Mouse (Mus musculus): ENCODE measurements around the gene Ube3c. TPM values are rescaled to one million over a fixed set of nuclear protein-coding genes. Genes with fewer than 3 reads are reported as not detected.
"Not testable (repeated sequence)": the region's sequence is repeated elsewhere in the genome, so short reads cannot be mapped to it uniquely, and the experiment has no call there.

The Ube3c gene
- polyA plus RNA-seq, 1 experiment from 2014 or later, result 36.2 TPM

DNA sequence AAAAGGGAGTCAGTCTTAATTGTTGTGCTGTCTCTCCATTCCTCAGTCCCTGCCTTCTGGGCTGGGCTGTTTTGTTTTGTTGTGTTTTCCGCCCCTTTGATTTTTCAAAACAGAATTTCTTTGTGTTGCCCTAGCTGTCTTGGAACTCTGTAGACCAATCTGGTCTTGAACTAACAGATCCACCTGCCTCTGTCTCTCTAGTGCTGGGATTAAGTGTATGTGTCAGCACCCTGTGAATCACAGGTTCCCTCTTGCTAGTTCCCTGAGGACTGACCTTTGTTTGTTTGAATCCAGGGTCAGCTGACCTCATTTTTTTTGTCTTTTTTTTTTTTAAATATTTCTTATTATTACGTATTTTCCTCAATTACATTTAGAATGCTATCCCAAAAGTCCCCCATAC is 60.9 kb downstream of the Ube3c start:
- H3K36me3 ChIP-seq, result peaks cover 48% of the 10 kb centered on the region
- H3K27ac ChIP-seq (replicated peaks), result no peak overlapping the region
- H3K4me1 ChIP-seq (replicated peaks), result no peaks in the 10 kb centered on the region
- no peak overlapping the region for H3K9ac ChIP-seq
- no peak for ATAC-seq (ENCODE audit: low read depth)
- no peaks in the 10 kb centered on the region for H3K27me3 ChIP-seq
- WGBS, result 91% methylated on average over 2 of the region's 2 CpGs
- no peak overlapping the region for H3K4me3 ChIP-seq
- no peaks in the 10 kb centered on the region for H3K9me3 ChIP-seq
- no peak overlapping the region for H3K4me2 ChIP-seq

DNA sequence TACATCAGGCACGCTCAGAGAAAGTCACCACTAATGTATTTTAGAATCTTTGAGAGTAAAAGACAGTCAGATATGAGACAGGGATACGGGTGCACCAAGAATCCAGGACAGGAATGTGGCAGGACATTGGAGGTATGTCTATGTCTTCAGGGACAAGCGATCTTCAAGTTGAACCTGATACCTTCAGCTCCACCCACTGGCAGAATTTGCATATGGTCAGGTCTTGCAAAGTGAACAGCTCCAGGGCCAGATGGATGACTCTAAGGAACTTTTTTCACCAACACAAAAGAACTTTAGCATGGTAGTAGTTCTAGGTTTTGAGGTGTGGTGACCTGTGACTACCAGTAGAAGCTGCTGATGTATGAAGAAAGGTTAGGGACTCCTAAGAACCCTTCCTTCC is 62.7 kb downstream of the Ube3c start:
- ATAC-seq (ENCODE audit: low read depth), result no peak
- H3K4me2 ChIP-seq, result no peak overlapping the region
- H3K9me3 ChIP-seq, result no peaks in the 10 kb centered on the region
- H3K4me3 ChIP-seq, result no peak overlapping the region
- H3K27ac ChIP-seq (replicated peaks), result no peak overlapping the region
- no peaks in the 10 kb centered on the region for H3K4me1 ChIP-seq (replicated peaks)
- WGBS, result 90% methylated on average over 3 of the region's 3 CpGs
- H3K27me3 ChIP-seq, result no peaks in the 10 kb centered on the region
- no peak overlapping the region for H3K9ac ChIP-seq
- H3K36me3 ChIP-seq, result peaks cover 52% of the 10 kb centered on the region

DNA sequence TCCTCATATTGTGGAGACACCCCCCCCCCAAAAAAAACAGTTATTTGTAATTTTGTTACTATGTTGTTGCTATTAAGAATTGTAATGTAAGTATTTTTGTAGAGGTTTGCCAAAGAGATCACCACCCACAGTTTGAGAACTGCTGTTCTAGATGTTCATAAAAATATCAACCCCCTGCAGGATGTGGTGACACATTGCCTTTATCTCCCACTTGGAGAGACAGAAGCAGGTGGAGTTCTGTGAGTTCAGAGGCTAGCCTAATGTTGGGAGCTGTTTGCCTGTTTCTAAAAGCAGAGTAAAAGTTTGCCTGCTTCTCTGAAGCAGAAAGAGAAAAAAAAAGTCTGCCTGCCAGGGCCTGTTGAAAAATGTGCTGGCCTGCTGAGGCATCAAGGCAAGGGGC is 67.3 kb downstream of the Ube3c start:
- peaks cover 78% of the 10 kb centered on the region for H3K36me3 ChIP-seq
- no peak for ATAC-seq (ENCODE audit: low read depth)
- H3K4me3 ChIP-seq, result no peak overlapping the region
- H3K27me3 ChIP-seq, result no peaks in the 10 kb centered on the region
- H3K9me3 ChIP-seq, result no peaks in the 10 kb centered on the region
- no peak overlapping the region for H3K4me2 ChIP-seq
- H3K9ac ChIP-seq, result no peak overlapping the region
- H3K4me1 ChIP-seq (replicated peaks), result no peaks in the 10 kb centered on the region
- no peak overlapping the region for H3K27ac ChIP-seq (replicated peaks)

DNA sequence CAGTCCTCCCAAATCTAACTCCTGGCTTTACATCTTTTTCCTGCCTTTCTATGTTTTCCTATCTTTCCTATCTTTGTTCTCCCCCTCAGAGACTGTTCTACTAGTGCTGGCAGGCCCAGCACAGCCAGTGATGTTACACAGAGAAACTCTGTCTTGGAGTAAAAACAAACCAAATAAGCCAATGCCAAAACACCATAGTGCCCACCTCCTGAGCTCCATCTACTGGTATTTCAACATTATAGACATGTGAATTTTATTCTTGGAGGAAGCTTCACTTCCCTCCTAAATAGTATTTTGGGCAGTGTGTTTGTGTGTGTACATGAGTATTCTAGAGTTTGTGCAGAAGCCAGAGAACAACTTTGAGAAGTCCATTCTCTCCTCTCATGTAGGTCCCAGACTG is 67.8 kb downstream of the Ube3c start:
- H3K36me3 ChIP-seq, result peaks cover 75% of the 10 kb centered on the region
- no peaks in the 10 kb centered on the region for H3K4me1 ChIP-seq (replicated peaks)
- H3K27me3 ChIP-seq, result no peaks in the 10 kb centered on the region
- no peak overlapping the region for H3K4me3 ChIP-seq
- H3K27ac ChIP-seq (replicated peaks), result no peak overlapping the region
- H3K4me2 ChIP-seq, result no peak overlapping the region
- no peak for ATAC-seq (ENCODE audit: low read depth)
- H3K9me3 ChIP-seq, result no peaks in the 10 kb centered on the region
- no peak overlapping the region for H3K9ac ChIP-seq

DNA sequence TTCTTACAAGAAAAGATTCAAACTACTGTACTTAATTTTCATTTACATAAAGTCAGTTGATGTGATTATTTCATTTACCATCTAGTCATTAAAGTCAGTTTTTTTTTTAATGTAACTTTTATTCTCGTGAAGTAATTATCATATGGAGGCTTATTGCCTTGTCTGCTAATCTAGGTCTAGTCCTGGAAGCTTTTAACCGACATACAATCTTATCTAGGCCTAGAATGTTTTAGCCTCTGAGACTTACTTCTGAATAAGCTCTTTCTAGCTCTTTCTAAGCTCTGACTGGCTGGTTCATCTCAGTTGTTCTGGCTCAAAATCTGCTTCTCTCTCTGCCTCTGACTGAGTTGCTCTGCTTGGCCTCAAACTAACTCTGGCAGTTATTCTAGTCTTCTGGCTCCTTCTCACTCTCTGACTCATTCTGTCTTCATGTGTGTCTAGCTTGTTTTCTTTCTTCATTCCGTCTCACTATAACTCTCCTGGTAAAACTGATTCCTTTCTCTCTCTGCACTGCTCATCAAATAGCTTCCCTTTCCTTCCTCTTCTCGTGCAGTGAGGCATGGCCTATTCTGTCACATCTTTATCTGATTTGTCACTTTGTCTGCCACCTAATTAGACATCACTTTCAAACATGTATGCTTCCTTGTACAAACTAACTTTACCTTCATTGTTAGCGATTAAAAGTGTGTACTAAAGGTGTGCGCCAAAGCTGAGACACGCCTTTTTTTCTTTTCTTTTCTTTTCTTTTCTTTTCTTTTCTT is 72.3 kb downstream of the Ube3c start:
- no peaks in the 10 kb centered on the region for H3K4me1 ChIP-seq (replicated peaks)
- WGBS, result 94% methylated on average over 7 of the region's 7 CpGs
- no peak for ATAC-seq (ENCODE audit: low read depth)
- no peak overlapping the region for H3K4me3 ChIP-seq
- H3K9me3 ChIP-seq, result no peaks in the 10 kb centered on the region
- no peaks in the 10 kb centered on the region for H3K27me3 ChIP-seq
- peaks cover 67% of the 10 kb centered on the region for H3K36me3 ChIP-seq
- H3K4me2 ChIP-seq, result no peak overlapping the region
- H3K27ac ChIP-seq (replicated peaks), result no peak overlapping the region
- H3K9ac ChIP-seq, result no peak overlapping the region

DNA sequence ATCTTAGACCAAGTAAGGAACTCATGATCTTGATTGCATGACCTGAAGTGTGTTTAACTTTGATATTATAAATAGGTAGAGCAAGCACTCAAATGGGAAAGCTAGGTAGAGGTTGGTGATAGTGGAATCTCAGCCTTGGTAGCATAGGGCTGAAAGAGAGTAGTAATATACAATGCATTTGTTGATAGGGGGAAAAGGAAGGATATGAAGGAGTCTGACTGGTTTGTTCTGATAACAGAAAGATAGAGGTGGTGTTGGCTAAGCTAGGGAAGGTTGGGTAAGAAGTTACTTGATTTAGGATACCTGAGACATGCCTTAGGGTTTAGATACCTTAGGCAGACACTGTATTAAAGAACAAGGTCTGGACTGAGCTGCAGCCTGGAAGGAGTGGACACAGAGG is 82.7 kb downstream of the Ube3c start:
- Histone ChIP-seq H3K27me3 (no peaks in the 10 kb centered on the region), H3K4me3 (no peak overlapping the region), H3K9ac (no peak overlapping the region), H3K27ac (replicated peaks) (no peak overlapping the region), H3K4me2 (no peak overlapping the region), H3K4me1 (replicated peaks) (no peaks in the 10 kb centered on the region), H3K36me3 (peaks cover 42% of the 10 kb centered on the region), H3K9me3 (no peaks in the 10 kb centered on the region)
- no peak for ATAC-seq (ENCODE audit: low read depth)

DNA sequence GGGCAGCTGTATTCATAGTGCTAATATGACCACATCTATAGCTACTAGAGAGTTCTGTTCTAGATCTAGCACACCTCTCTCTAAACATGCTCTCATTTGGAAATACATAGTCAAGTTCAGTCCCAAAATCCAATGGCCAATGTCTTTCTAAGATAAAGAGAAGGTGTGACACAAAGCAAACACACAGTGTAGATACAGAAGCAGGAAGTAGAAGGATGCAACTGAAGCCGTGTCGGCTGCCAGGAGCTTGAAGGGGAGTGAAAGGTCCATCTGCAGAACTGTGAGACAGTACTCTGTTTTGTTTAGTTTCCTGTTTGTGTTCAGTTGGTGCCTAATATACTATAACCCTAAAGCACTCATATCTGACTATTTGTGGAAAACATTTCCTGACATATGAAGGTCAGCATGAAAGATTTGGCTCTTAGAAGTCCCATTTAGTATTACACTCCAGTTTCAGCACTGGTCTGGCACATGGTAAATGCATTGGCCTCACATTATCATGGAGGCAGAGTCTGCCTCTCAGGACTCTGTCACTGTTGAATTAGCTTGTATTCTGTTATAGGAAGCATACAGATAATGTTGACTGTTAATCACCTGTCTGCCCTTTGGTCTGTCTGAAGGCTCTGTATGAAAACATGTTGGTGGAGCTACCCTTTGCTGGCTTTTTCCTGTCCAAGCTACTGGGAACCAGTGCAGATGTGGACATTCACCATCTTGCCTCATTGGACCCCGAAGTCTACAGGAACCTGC is 88.7 kb downstream of the Ube3c start:
- Histone ChIP-seq H3K9me3 (no peaks in the 10 kb centered on the region), H3K27ac (replicated peaks) (no peak overlapping the region), H3K27me3 (no peaks in the 10 kb centered on the region), H3K4me1 (replicated peaks) (no peaks in the 10 kb centered on the region), H3K36me3 (peaks cover 54% of the 10 kb centered on the region), H3K4me3 (no peak overlapping the region), H3K9ac (no peak overlapping the region), H3K4me2 (no peak overlapping the region)
- WGBS, result 98% methylated on average over 3 of the region's 3 CpGs
- no peak for ATAC-seq (ENCODE audit: low read depth)

DNA sequence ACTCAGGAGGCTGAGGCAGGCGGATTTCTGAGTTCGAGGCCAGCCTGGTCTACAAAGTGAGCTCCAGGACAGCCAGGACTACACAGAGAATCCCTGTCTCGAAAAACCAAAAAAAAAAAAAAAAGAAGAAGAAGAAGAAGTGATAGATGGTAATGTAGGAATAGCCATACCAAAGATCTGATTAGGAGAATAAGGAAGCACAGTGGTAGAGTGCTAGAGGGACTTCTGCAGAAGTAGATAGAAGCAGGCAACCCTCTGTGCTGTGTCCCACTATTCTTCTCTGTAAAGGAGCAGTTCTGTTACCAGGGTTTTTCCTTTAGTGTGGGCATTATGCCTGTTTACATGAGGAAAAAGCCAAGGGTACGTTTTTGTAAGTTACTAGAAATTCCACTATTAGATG is 92.2 kb downstream of the Ube3c start:
- H3K27ac ChIP-seq (replicated peaks); H3K4me2 ChIP-seq; ATAC-seq (ENCODE audit: low read depth); H3K27me3 ChIP-seq; H3K4me1 ChIP-seq (replicated peaks); H3K4me3 ChIP-seq; H3K9ac ChIP-seq; H3K9me3 ChIP-seq: not testable (repeated sequence)
- 96% methylated on average over 4 of the region's 4 CpGs for WGBS
- peaks cover 78% of the 10 kb centered on the region for H3K36me3 ChIP-seq

DNA sequence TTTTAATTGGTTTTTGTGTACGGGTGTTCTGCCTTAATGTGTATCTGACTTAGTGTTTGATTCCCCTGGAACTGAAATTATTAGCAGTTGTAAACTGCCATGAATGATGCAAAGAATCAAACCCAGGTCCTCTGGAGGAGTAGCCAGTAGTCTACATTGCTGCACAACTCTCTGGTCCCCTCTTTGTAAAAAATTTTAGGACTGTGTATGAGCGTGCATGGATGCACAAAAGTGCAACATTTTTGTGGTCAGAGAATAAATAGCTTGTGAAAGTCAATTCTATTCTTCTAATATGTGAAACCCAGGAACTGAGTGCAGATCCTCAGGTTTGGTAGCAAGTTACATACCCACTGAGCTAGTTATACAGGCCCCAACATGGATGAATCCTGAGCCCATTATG is 96.3 kb downstream of the Ube3c start:
- peaks cover 79% of the 10 kb centered on the region for H3K36me3 ChIP-seq
- H3K4me2 ChIP-seq, result no peak overlapping the region
- no peak overlapping the region for H3K27ac ChIP-seq (replicated peaks)
- no peaks in the 10 kb centered on the region for H3K27me3 ChIP-seq
- H3K9me3 ChIP-seq, result no peaks in the 10 kb centered on the region
- H3K4me3 ChIP-seq, result no peak overlapping the region
- WGBS, result 90% methylated on average over 2 of the region's 2 CpGs
- ATAC-seq (ENCODE audit: low read depth), result no peak
- H3K4me1 ChIP-seq (replicated peaks), result no peaks in the 10 kb centered on the region
- H3K9ac ChIP-seq, result no peak overlapping the region

DNA sequence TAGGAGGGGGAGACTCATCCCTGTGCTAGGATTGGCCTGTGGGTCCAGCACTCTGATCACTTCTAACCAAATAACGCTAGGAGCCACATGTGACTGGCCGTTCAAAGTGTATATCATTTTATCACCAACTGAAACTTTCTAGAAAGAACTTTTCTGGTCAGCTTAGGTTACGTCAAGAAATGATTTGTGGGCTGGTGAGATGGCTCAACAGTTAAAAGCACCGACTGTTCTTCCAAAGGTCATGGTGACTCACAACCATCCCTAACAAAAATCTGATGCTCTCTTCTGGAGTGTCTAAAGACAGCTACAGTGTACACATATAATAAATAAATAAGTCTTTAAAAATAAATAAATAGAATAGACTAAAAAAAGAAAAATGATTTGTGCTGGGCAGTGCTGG is 103.5 kb downstream of the Ube3c start:
- no peaks in the 10 kb centered on the region for H3K9me3 ChIP-seq
- H3K27ac ChIP-seq (replicated peaks), result no peak overlapping the region
- no peak overlapping the region for H3K9ac ChIP-seq
- 95% methylated on average over 4 of the region's 4 CpGs for WGBS
- H3K4me2 ChIP-seq, result no peak overlapping the region
- H3K4me3 ChIP-seq, result no peak overlapping the region
- H3K4me1 ChIP-seq (replicated peaks), result no peaks in the 10 kb centered on the region
- H3K27me3 ChIP-seq, result no peaks in the 10 kb centered on the region
- H3K36me3 ChIP-seq, result peaks cover 84% of the 10 kb centered on the region
- ATAC-seq (ENCODE audit: low read depth), result no peak

DNA sequence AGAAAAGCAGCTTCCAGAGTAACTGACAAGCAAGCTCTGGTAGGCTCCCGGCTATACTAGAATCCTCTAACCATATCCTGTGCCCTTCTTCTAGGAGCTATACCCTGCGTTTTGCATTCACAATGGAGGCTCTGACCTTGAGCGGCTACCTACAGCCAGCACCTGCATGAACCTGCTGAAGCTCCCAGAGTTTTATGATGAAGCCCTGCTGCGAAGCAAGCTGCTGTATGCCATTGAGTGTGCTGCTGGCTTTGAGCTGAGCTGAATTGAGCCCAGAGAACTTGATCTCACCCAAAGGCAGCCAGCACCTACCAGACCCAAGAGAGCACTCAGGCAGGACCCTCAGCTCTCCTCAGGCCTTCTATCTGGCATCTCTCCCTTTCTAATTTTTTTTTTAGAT is 105.3 kb downstream of the Ube3c start:
- H3K4me2 ChIP-seq, result no peak overlapping the region
- H3K9ac ChIP-seq, result no peak overlapping the region
- no peaks in the 10 kb centered on the region for H3K9me3 ChIP-seq
- no peaks in the 10 kb centered on the region for H3K27me3 ChIP-seq
- no peak overlapping the region for H3K27ac ChIP-seq (replicated peaks)
- H3K36me3 ChIP-seq, result peaks cover 69% of the 10 kb centered on the region
- no peak for ATAC-seq (ENCODE audit: low read depth)
- no peak overlapping the region for H3K4me3 ChIP-seq
- WGBS, result 95% methylated on average over 4 of the region's 4 CpGs
- no peaks in the 10 kb centered on the region for H3K4me1 ChIP-seq (replicated peaks)

DNA sequence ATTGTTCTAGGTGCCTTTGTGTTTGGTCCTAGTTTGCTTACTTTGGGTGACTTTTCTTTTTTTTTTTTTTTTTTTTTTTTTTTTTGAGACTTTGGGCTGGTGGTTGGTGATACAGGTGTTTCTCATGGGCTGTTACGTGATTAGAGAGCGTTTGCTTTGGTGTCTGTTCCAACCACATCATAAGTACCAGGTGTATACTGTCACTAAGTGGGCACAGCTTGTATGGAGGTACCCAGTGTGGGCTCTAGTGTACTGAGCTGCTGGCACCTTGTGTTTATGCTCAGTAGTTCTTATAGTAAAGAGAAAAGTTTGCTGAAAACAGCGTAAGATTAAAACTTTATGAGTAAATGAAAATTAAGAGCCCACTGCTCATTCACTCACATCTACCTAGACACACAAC is 107.4 kb downstream of the Ube3c start:
- peaks cover 58% of the 10 kb centered on the region for H3K36me3 ChIP-seq
- WGBS, result over 99% methylated on average over 3 of the region's 3 CpGs
- no peaks in the 10 kb centered on the region for H3K9me3 ChIP-seq
- H3K27me3 ChIP-seq, result no peaks in the 10 kb centered on the region
- no peak for ATAC-seq (ENCODE audit: low read depth)
- no peak overlapping the region for H3K4me3 ChIP-seq
- no peak overlapping the region for H3K4me2 ChIP-seq
- no peak overlapping the region for H3K9ac ChIP-seq
- H3K27ac ChIP-seq (replicated peaks), result no peak overlapping the region
- no peaks in the 10 kb centered on the region for H3K4me1 ChIP-seq (replicated peaks)

DNA sequence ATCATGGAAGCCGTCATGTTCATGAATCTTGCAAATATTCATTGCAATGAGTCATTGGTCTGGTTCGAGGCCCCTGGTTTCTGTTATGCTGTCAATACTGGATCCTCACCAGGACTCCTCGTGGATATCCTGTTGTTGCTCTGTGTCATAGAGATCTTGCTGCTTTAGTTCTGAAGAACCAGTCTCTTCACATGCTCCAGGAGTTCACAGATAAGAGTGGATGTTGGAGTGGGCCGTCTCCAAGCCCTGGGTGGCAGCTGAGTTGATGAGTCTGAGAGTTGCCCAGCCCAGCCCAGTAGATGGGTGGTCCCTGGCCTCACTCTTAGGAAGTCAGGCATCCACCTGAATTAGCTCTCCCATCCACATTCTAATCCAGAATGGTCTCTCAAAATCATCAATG is 116.0 kb downstream of the Ube3c start:
- Histone ChIP-seq H3K4me3 (no peak overlapping the region), H3K9me3 (no peaks in the 10 kb centered on the region), H3K4me2 (no peak overlapping the region), H3K9ac (no peak overlapping the region), H3K4me1 (replicated peaks) (no peaks in the 10 kb centered on the region), H3K36me3 (peaks cover 2% of the 10 kb centered on the region), H3K27me3 (no peaks in the 10 kb centered on the region), H3K27ac (replicated peaks) (no peak overlapping the region)
- ATAC-seq (ENCODE audit: low read depth), result no peak
- WGBS, result 87% methylated on average over 4 of the region's 4 CpGs

Measured in neural tube, embryonic 13.5 days (tissue).